Mouse (Mus musculus) limb, embryonic 11.5 days (tissue): Measurements from ENCODE around the gene Tle4. TPM values are rescaled to one million over a fixed set of nuclear protein-coding genes. Genes with fewer than 3 reads are reported as not detected.

Experiments
- ATAC-seq: fragments of 200-750 bp; cut with Nextera tagmentation; 2 replicates; pipeline ENCODE4 v1.8.0; 2017; ENCODE audit warnings: low read depth; ENCODE audit not compliant: insufficient number of reproducible peaks, low FRiP score, low TSS enrichment
- DNase-seq: peaks from one replicate; pipeline ENCODE4 v3.0.0-alpha.2; 2015; ENCODE audit warnings: low spot score
- H3K27ac ChIP-seq: fragments of 300-500 bp; sonication (generic); replicated peaks from 2 replicates; pipeline ENCODE4 v1.5.1; 2014; ENCODE audit warnings: low read depth, mild to moderate bottlenecking, low read length
- H3K27me3 ChIP-seq: fragments of 300-500 bp; sonication (generic); 2 replicates; pipeline ENCODE4 v1.6.1; 2014; ENCODE audit warnings: mild to moderate bottlenecking, low read length, mixed read lengths; ENCODE audit not compliant: control insufficient read depth, insufficient read depth
- H3K36me3 ChIP-seq: fragments of 300-500 bp; sonication (generic); 2 replicates; pipeline ENCODE4 v1.6.1; 2014; ENCODE audit warnings: mild to moderate bottlenecking, low read length, moderate library complexity, mixed read lengths; ENCODE audit not compliant: control insufficient read depth, insufficient read depth
- H3K4me1 ChIP-seq: fragments of 300-500 bp; sonication (generic); 2 replicates; pipeline ENCODE4 v1.6.1; 2014; ENCODE audit warnings: low read length, mixed read lengths; ENCODE audit not compliant: control insufficient read depth, insufficient read depth
- H3K4me2 ChIP-seq: fragments of 300-500 bp; sonication (generic); 2 replicates; pipeline ENCODE4 v1.6.1; 2014; ENCODE audit warnings: low read depth, mild to moderate bottlenecking, moderate library complexity; ENCODE audit not compliant: severe bottlenecking
- H3K4me3 ChIP-seq: fragments of 300-500 bp; sonication (generic); 2 replicates; pipeline ENCODE4 v1.5.1; 2014; ENCODE audit warnings: low read depth, low read length
- H3K9ac ChIP-seq: fragments of 300-500 bp; sonication (generic); 2 replicates; pipeline ENCODE4 v1.6.1; 2014; ENCODE audit warnings: mild to moderate bottlenecking, low read length
- H3K9me3 ChIP-seq: fragments of 300-500 bp; sonication (generic); 2 replicates; pipeline ENCODE4 v1.6.1; 2016; ENCODE audit warnings: low read length; ENCODE audit not compliant: control insufficient read depth
- WGBS: fragments of 180-500 bp; shearing (Covaris S2); extraction: QIAGEN DNeasy Blood & Tissue Kit; methylation state at CpG from one replicate; pipeline ENCODE4 v1.1.7; 2014; 5-methylcytosine and 5-hydroxymethylcytosine counted together
- polyA plus RNA-seq: library from polyadenylated mRNA; unstranded; fragments of >200 nt; fragmentation: Nextera tagmentation; extraction: Ambion mirVana; gene quantifications from 2 replicates; pipeline ENCODE4 v1.2.1, GENCODE M21; 2014

Tle4 gene
- polyA plus RNA-seq, 1 experiment from 2014 or later, result 29.0 TPM

DNA sequence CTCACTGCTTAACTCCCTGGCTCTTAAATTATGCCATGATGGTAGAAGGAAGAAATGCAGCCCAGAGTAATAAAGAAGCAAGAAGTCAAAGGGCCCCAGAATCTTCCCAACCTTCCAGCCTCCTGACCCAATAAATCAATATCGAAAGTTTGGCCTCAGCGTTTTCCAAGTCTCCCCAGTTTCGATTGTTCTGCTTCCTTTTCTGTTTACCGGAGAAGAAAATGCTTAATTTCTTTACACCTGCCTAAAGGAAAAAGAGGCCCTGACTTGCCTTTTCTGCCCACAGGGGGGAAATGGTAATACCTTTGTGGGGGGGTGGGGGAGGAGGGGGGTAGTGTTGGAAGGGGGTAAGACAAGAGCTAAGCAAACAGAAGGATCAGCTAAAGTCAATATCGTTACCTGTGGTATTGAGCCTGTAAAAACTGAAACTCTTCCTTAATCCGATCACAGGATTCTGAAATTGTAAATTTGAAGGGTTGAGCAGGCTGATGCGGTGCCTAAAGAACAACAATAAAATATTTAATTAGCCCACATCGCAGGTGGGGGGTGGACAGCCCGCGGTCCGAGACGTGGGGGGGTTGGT, 1.4 kb downstream of the Tle4 start:
- Histone ChIP-seq H3K36me3 (no peaks in the 10 kb centered on the region), H3K4me1 (peaks cover 20% of the 10 kb centered on the region), H3K27me3 (no peaks in the 10 kb centered on the region), H3K4me2 (peak overlapping the region; percentile 61), H3K27ac (peak overlapping the region; percentile 93), H3K9ac (peak overlapping the region; percentile 82), H3K4me3 (peak overlapping the region; percentile 58), H3K9me3 (no peaks in the 10 kb centered on the region)
- DNase-seq (no peak), ATAC-seq (no peak)
- 0% methylated on average over 12 of the region's 12 CpGs for WGBS

DNA sequence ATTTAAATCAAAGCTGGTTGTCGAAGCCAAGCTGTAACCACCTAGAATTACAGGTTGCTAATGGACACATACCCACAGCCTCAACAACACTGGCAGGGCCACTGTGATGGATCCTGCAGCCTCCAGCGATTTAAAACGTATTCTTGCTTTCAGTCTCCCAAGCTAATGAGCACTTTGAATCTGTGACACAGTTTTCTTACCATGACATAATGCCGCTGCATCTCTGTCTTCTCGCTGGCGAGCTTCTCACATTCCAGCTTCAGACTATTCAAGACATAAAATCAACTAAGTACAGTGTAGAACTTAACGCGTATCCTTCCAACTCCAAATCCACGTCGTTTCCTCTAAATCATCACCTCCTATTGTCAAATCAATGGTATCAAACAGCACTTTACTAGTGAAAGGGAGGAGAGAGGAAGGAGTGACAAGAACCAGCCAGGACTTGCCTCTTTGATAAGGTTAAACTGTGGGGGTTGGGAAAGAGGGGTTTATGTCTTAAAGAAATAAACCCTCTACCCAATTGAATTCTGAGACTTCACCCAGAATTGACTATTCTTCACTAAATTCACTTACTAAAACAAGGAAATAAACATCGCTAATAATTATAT, 2.4 kb downstream of the Tle4 start:
- H3K27ac ChIP-seq, result no peak overlapping the region
- 10% methylated on average over 11 of the region's 11 CpGs for WGBS
- no peaks in the 10 kb centered on the region for H3K9me3 ChIP-seq
- peak overlapping the region; percentile 58 for H3K4me3 ChIP-seq
- peak overlapping the region; percentile 61 for H3K4me2 ChIP-seq
- DNase-seq (no peak), ATAC-seq (no peak)
- H3K4me1 ChIP-seq, result peaks cover 20% of the 10 kb centered on the region
- no peaks in the 10 kb centered on the region; the same call in 1 of the 2 replicates for H3K36me3 ChIP-seq
- H3K27me3 ChIP-seq, result no peaks in the 10 kb centered on the region
- no peak overlapping the region for H3K9ac ChIP-seq

DNA sequence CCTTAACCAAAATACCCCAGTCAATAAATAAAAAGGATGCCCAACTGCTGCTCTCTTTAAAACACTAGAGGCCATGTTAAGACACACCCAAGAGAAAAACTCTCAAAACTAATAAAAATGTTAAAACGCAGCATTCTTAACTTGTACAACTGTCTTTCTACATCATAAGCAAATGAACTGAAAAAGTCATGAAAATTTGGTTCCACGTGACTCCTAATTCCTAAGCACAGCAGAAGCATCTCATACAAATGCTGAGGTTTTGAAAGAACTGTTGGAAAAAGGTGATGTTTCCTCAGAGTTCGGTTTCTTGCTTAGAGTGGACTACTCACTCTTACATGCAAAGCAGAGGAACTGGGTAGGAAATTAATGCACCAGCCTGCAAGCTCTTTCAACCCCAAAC, 3.3 kb downstream of the Tle4 start:
- 62% methylated on average over 3 of the region's 3 CpGs for WGBS
- Histone ChIP-seq H3K36me3 (no peaks in the 10 kb centered on the region; the same call in 1 of the 2 replicates), H3K27ac (no peak overlapping the region), H3K4me1 (peaks cover 18% of the 10 kb centered on the region), H3K4me3 (peak overlapping the region; percentile 58; the same call in 1 of the 2 replicates), H3K9me3 (no peaks in the 10 kb centered on the region), H3K9ac (no peak overlapping the region), H3K4me2 (peak overlapping the region; percentile 61), H3K27me3 (no peaks in the 10 kb centered on the region)
- no peak for DNase-seq
- no peak for ATAC-seq

DNA sequence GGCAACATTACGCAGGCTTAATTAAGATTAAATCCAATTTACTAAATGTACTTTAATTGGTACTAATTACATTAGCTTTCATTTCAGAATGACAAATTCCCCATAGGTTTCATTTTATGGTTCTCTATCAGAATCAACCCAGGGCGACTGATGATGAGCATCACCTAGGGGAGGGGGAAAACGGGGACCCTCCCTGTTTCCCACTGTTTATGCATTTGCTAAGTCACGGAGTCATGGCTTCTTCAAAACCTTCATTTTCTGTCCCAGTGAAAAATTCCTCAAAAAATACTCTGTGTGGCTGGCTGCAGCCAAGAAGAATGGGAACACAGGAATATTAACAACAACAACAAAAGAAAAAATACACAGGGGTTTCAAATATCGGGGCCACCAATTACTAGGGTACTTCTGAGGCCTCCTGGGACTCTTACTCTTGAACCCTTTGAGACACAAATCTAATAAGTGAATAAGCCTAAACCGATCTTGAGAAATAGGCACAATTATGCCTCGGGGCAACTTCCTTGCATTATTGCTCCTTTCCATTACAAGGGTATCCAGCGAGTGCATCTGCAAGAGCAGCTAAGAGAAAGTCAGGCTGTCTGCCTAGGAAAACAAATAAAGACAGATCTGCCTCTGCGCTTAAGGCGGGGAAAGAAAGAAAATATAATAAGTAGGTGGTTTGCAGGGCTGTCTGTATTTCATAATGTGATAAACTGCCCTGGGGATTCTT, 5.9 kb downstream of the Tle4 start:
- Histone ChIP-seq H3K27ac (no peak overlapping the region), H3K4me3 (no peak overlapping the region), H3K4me1 (peaks cover 29% of the 10 kb centered on the region), H3K36me3 (no peaks in the 10 kb centered on the region; the same call in none of the 2 replicates), H3K9me3 (no peaks in the 10 kb centered on the region), H3K27me3 (no peaks in the 10 kb centered on the region), H3K4me2 (no peak overlapping the region), H3K9ac (no peak overlapping the region)
- no peak for DNase-seq
- ATAC-seq, result no peak
- WGBS, result 70% methylated on average over 10 of the region's 10 CpGs

DNA sequence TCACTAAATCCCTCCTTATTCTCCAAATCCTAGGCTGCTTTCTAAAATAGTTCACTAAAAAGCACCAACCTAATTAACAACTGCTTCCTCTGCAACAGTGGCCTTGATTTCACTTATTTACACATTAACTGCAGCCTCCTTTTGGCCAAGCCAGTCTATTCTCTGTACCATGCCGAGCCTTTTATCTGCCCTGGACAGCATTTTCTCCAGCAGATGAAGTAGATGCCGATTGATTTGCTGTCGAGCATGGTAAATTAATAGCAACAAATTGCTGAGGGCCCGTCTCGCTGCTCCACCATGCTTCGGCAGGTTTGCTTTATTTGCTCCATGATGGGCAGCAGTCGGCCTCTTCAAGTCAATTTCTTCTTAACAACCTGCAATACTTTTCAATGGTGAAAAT, 7.7 kb downstream of the Tle4 start:
- H3K4me2 ChIP-seq, result no peak overlapping the region
- WGBS, result 19% methylated on average over 7 of the region's 7 CpGs

DNA sequence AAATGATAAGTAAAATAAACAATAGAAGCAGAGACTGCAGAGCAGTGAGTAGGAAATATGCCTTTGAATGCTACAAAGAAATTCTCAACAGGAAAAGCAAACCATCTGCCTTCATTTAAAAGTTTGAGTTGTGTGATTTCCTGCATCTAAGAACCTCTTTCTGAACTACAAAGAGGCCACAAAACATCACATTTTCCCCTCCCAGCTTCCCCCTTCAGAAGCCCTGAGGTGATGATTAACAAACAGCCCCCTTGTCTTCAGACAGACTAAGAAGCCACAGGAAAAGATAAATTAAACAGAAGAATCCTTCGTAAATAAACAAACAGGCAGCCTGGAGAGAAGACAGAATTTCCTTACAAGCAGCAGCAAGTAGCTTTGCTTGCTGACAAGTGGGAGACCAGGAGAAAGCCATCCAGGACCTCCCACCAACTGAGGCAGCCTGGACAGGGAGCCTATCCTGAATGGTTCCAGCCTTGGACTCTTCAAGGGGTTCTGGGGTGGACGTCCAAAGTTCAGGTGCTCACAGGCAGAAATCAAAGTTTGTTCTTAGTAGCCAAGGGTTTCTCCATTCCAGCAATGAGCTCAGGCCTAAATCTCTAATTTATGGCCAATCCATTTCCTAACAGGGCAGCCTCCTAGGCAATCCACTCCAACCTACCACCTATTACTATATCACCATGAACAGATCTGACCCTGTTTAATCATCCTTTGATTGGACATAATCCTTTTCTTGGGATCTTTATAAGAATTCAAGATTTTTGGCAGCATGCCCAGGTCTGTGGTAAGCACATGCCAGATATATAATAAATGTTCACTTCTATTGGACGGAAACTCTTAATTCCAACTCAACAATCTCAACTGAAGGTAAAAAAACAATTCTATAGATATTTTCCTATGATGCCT, 9.4 kb downstream of the Tle4 start:
- peaks cover 3% of the 10 kb centered on the region for H3K36me3 ChIP-seq
- WGBS, result 30% methylated on average over 3 of the region's 3 CpGs
- H3K4me1 ChIP-seq, result peaks cover 27% of the 10 kb centered on the region
- no peaks in the 10 kb centered on the region for H3K27me3 ChIP-seq
- no peak overlapping the region; the same call in 1 of the 2 replicates for H3K4me2 ChIP-seq
- no peak for DNase-seq
- ATAC-seq, result no peak
- no peak overlapping the region for H3K4me3 ChIP-seq
- H3K27ac ChIP-seq, result no peak overlapping the region
- H3K9ac ChIP-seq, result no peak overlapping the region
- no peaks in the 10 kb centered on the region for H3K9me3 ChIP-seq

More for the DNA sequence above, 7.7 kb downstream of the Tle4 start:
- no peak overlapping the region for H3K4me3 ChIP-seq
- H3K4me1 ChIP-seq, result peaks cover 29% of the 10 kb centered on the region
- H3K27ac ChIP-seq, result no peak overlapping the region
- ATAC-seq (no peak), DNase-seq (no peak)
- no peak overlapping the region for H3K9ac ChIP-seq
- H3K9me3 ChIP-seq, result no peaks in the 10 kb centered on the region
- H3K36me3 ChIP-seq, result peaks cover 3% of the 10 kb centered on the region
- no peaks in the 10 kb centered on the region for H3K27me3 ChIP-seq

DNA sequence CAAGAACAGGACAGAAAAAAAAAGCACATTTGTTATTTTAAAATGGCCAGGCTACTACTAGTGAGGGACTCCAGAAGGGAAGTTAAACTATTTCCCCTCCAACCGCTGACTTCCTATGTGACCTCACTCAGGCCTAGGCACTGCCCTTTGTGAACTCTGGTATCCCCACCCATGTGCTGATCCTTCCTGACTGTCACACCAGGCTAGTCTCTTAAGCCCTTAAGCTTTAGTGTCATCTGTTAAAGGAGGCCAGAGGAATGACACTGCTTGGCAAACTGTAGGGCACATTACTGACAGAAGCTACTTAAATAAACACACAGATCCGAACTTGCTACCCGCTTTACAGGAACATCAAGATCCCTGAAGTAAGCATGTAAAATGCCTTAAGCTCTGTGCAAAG, 11.7 kb downstream of the Tle4 start:
- peaks cover 3% of the 10 kb centered on the region for H3K36me3 ChIP-seq
- H3K9me3 ChIP-seq, result no peaks in the 10 kb centered on the region
- DNase-seq (no peak), ATAC-seq (no peak)
- H3K4me3 ChIP-seq, result no peak overlapping the region
- H3K4me1 ChIP-seq, result peaks cover 23% of the 10 kb centered on the region
- no peaks in the 10 kb centered on the region for H3K27me3 ChIP-seq
- WGBS, result 44% methylated on average over 3 of the region's 3 CpGs
- no peak overlapping the region for H3K27ac ChIP-seq
- H3K4me2 ChIP-seq, result no peak overlapping the region
- H3K9ac ChIP-seq, result no peak overlapping the region

DNA sequence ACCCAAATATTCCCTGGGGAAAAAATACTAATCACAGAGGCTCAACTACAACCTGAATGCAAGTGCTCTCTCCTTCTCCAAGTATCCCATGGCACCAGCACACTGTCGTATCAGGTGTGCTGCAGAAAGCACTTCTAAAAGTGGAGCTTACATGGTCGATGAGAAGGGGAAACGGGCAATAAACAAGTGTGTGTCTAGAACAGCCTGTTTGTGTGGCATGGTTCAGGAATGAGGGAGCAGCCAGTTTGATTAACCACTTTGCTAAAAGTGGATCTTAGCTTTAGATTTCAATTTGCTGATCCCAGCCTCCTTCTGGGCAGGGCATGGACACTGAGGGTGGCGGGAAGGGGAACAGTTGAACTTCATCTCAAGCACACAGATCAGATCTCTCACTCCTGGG, 12.1 kb downstream of the Tle4 start:
- Histone ChIP-seq H3K4me2 (no peak overlapping the region), H3K9ac (no peak overlapping the region), H3K27ac (no peak overlapping the region), H3K36me3 (peaks cover 3% of the 10 kb centered on the region), H3K4me1 (peaks cover 23% of the 10 kb centered on the region), H3K9me3 (no peaks in the 10 kb centered on the region), H3K27me3 (no peaks in the 10 kb centered on the region), H3K4me3 (no peak overlapping the region)
- ATAC-seq, result no peak
- 70% methylated on average over 4 of the region's 4 CpGs for WGBS
- no peak for DNase-seq
